Mouse (Mus musculus): ENCODE results near the gene Ggt5. TPM values are rescaled to one million over a fixed set of nuclear protein-coding genes. Genes with fewer than 3 reads are reported as not detected.

Ggt5 gene
- total RNA-seq, 1 experiment from 2014 or later, result 1.8 TPM

Other genes starting within 250 kb of the Ggt5 start
- 1.5 to 1.6 TPM (median 1.5 TPM) in 3 replicates for gene Upb1, start 188.2 kb upstream of the Ggt5 start, total RNA-seq (2017)
- gene Snrpd3, start 71.8 kb upstream of the Ggt5 start, total RNA-seq (2017), result 46.3 to 64.6 TPM (median 59.6 TPM) in 3 replicates
- gene Gucd1, start 71.4 kb upstream of the Ggt5 start, total RNA-seq (2017), result 49.4 to 66.8 TPM (median 54.5 TPM) in 3 replicates
- gene Lrrc75b, start 29.0 kb upstream of the Ggt5 start, total RNA-seq (2017), result not detected in 3 replicates
- gene Ggt1, start 27.7 kb upstream of the Ggt5 start, total RNA-seq (2017), result 0.53 to 2.2 TPM in 2 of 3 replicates, not detected in the other
- 0.75 TPM in 1 of 3 replicates, not detected in the others for gene Susd2, start 54.7 kb downstream of the Ggt5 start, total RNA-seq (2017)
- 29.4 to 38.1 TPM (median 35.0 TPM) in 3 replicates for gene Cabin1, start 175.0 kb downstream of the Ggt5 start, total RNA-seq (2017)
- 13.5 to 18.8 TPM (median 16.8 TPM) in 3 replicates for gene Ddt, start 184.1 kb downstream of the Ggt5 start, total RNA-seq (2017)
- gene Gm20441, start 191.6 kb downstream of the Ggt5 start, total RNA-seq (2017), result not detected in 3 replicates
- 1.1 to 2.1 TPM (median 1.9 TPM) in 3 replicates for gene Gstt3, start 192.1 kb downstream of the Ggt5 start, total RNA-seq (2017)
- gene Gstt1, start 209.2 kb downstream of the Ggt5 start, total RNA-seq (2017), result 2.1 TPM in 1 of 3 replicates, not detected in the others
- 0.49 TPM in 1 of 3 replicates, not detected in the others for gene Gstt4, start 233.2 kb downstream of the Ggt5 start, total RNA-seq (2017)
- 9.0 to 12.5 TPM (median 10.7 TPM) in 3 replicates for gene Gstt2, start 248.1 kb downstream of the Ggt5 start, total RNA-seq (2017)